Mouse (Mus musculus) neural tube, embryonic 12.5 days (tissue): ENCODE results near the gene Bdnf. TPM values are rescaled to one million over a fixed set of nuclear protein-coding genes. Genes with fewer than 3 reads are reported as not detected.

Experiments used
- ATAC-seq: fragments of 200-750 bp; cut with Nextera tagmentation; 2 replicates; pipeline ENCODE4 v1.8.0; 2017; ENCODE audit warnings: low read depth, mild to moderate bottlenecking, moderate TSS enrichment, moderate library complexity; ENCODE audit not compliant: low FRiP score
- H3K27ac ChIP-seq: fragments of 300-500 bp; sonication (generic); 2 replicates; pipeline ENCODE4 v1.5.1; 2016
- H3K27me3 ChIP-seq: fragments of 300-500 bp; sonication (generic); replicated peaks from 2 replicates; pipeline ENCODE4 v1.6.1; 2016; ENCODE audit warnings: mild to moderate bottlenecking
- H3K36me3 ChIP-seq: fragments of 300-500 bp; sonication (generic); 2 replicates; pipeline ENCODE4 v1.6.1; 2016; ENCODE audit warnings: mild to moderate bottlenecking
- H3K4me1 ChIP-seq: fragments of 300-500 bp; sonication (generic); 2 replicates; pipeline ENCODE4 v1.6.1; 2016
- H3K4me2 ChIP-seq: fragments of 300-500 bp; sonication (generic); replicated peaks from 2 replicates; pipeline ENCODE4 v1.6.1; 2016; ENCODE audit warnings: mild to moderate bottlenecking
- H3K4me3 ChIP-seq: fragments of 300-500 bp; sonication (generic); 2 replicates; pipeline ENCODE4 v1.5.1; 2016
- H3K9ac ChIP-seq: fragments of 300-500 bp; sonication (generic); 2 replicates; pipeline ENCODE4 v1.6.1; 2016; ENCODE audit warnings: mild to moderate bottlenecking
- H3K9me3 ChIP-seq: fragments of 300-500 bp; sonication (generic); 2 replicates; pipeline ENCODE4 v1.6.1; 2016; ENCODE audit warnings: mild to moderate bottlenecking
- WGBS: fragments of 180-500 bp; shearing (Covaris S2); methylation state at CpG from one replicate; pipeline ENCODE4 v1.1.7; 2016; 5-methylcytosine and 5-hydroxymethylcytosine counted together
- polyA plus RNA-seq: library from polyadenylated mRNA; unstranded; fragments of >200 nt; fragmentation: Nextera tagmentation; extraction: Ambion mirVana; gene quantifications from 2 replicates; pipeline ENCODE4 v1.2.1, GENCODE M21; 2016

Bdnf gene
- polyA plus RNA-seq, 1 experiment from 2014 or later = 1.9 TPM

- H3K4me2 ChIP-seq = no peak overlapping the region
- no peak overlapping the region for H3K9ac ChIP-seq
- H3K36me3 ChIP-seq = no peaks in the 10 kb centered on the region
- no peaks in the 10 kb centered on the region for H3K27me3 ChIP-seq
- H3K9me3 ChIP-seq = no peaks in the 10 kb centered on the region
- H3K4me1 ChIP-seq = peaks cover 5% of the 10 kb centered on the region; the same call in 1 of the 2 replicates
- H3K27ac ChIP-seq = no peak overlapping the region
- no peak for ATAC-seq
- no peak overlapping the region for H3K4me3 ChIP-seq
Measured at GRCm38 (mm10) chr2:109748412-109748811, 73.9 kb downstream of the Bdnf start.

- H3K27me3 ChIP-seq = no peaks in the 10 kb centered on the region
- WGBS = 82% methylated on average over 4 of the region's 4 CpGs
- H3K4me2 ChIP-seq = no peak overlapping the region
- peaks cover 1% of the 10 kb centered on the region; the same call in 1 of the 2 replicates for H3K4me1 ChIP-seq
- no peak overlapping the region for H3K9ac ChIP-seq
- no peak overlapping the region for H3K4me3 ChIP-seq
- no peak overlapping the region for H3K27ac ChIP-seq
- H3K36me3 ChIP-seq = no peaks in the 10 kb centered on the region
- H3K9me3 ChIP-seq = no peaks in the 10 kb centered on the region
- ATAC-seq = no peak
Measured at GRCm38 (mm10) chr2:109748815-109749214, 74.3 kb downstream of the Bdnf start.

GRCm38 (mm10) chr2:109749964-109750363 lies 75.5 kb downstream of the Bdnf start:
- Histone ChIP-seq H3K27me3 (no peaks in the 10 kb centered on the region), H3K9ac (no peak overlapping the region), H3K27ac (no peak overlapping the region), H3K4me2 (no peak overlapping the region), H3K4me1 (no peaks in the 10 kb centered on the region), H3K9me3 (no peaks in the 10 kb centered on the region), H3K36me3 (no peaks in the 10 kb centered on the region), H3K4me3 (no peak overlapping the region)
- ATAC-seq = no peak

GRCm38 (mm10) chr2:109750484-109750883 lies 76.0 kb downstream of the Bdnf start:
- H3K9ac ChIP-seq = no peak overlapping the region
- no peak overlapping the region for H3K4me3 ChIP-seq
- no peaks in the 10 kb centered on the region for H3K9me3 ChIP-seq
- no peaks in the 10 kb centered on the region for H3K27me3 ChIP-seq
- no peak overlapping the region for H3K27ac ChIP-seq
- WGBS = 94% methylated on average over 1 of the region's 1 CpGs
- H3K4me2 ChIP-seq = no peak overlapping the region
- H3K36me3 ChIP-seq = no peaks in the 10 kb centered on the region
- no peak for ATAC-seq
- no peaks in the 10 kb centered on the region for H3K4me1 ChIP-seq

GRCm38 (mm10) chr2:109756305-109756704 lies 81.8 kb downstream of the Bdnf start:
- no peak overlapping the region for H3K4me2 ChIP-seq
- H3K36me3 ChIP-seq = no peaks in the 10 kb centered on the region
- H3K27me3 ChIP-seq = no peaks in the 10 kb centered on the region
- H3K9me3 ChIP-seq = no peaks in the 10 kb centered on the region
- H3K4me3 ChIP-seq = no peak overlapping the region
- H3K27ac ChIP-seq = no peak overlapping the region
- ATAC-seq = no peak
- H3K9ac ChIP-seq = no peak overlapping the region
- H3K4me1 ChIP-seq = no peaks in the 10 kb centered on the region
- WGBS = 94% methylated on average over 2 of the region's 2 CpGs

GRCm38 (mm10) chr2:109766772-109767171 lies 92.3 kb downstream of the Bdnf start:
- no peaks in the 10 kb centered on the region for H3K27me3 ChIP-seq
- H3K4me2 ChIP-seq = no peak overlapping the region
- no peaks in the 10 kb centered on the region for H3K36me3 ChIP-seq
- no peak for ATAC-seq
- no peaks in the 10 kb centered on the region for H3K4me1 ChIP-seq
- no peak overlapping the region for H3K27ac ChIP-seq
- WGBS = 91% methylated on average over 2 of the region's 2 CpGs
- no peak overlapping the region for H3K4me3 ChIP-seq
- no peak overlapping the region for H3K9ac ChIP-seq
- no peaks in the 10 kb centered on the region for H3K9me3 ChIP-seq

- ATAC-seq = no peak
- H3K4me3 ChIP-seq = no peak overlapping the region
- H3K4me1 ChIP-seq = no peaks in the 10 kb centered on the region
- H3K9ac ChIP-seq = no peak overlapping the region
- no peaks in the 10 kb centered on the region for H3K9me3 ChIP-seq
- H3K27ac ChIP-seq = no peak overlapping the region
- H3K36me3 ChIP-seq = no peaks in the 10 kb centered on the region
- no peaks in the 10 kb centered on the region for H3K27me3 ChIP-seq
- WGBS = 86% methylated on average over 3 of the region's 3 CpGs
- H3K4me2 ChIP-seq = no peak overlapping the region
Measured at GRCm38 (mm10) chr2:109768814-109769213, 94.3 kb downstream of the Bdnf start.

- no peaks in the 10 kb centered on the region for H3K27me3 ChIP-seq
- H3K4me3 ChIP-seq = no peak overlapping the region
- WGBS = 43% methylated on average over 6 of the region's 6 CpGs
- no peaks in the 10 kb centered on the region for H3K4me1 ChIP-seq
- H3K9me3 ChIP-seq = no peaks in the 10 kb centered on the region
- H3K27ac ChIP-seq = no peak overlapping the region
- no peaks in the 10 kb centered on the region for H3K36me3 ChIP-seq
- H3K4me2 ChIP-seq = no peak overlapping the region
- no peak overlapping the region for H3K9ac ChIP-seq
- ATAC-seq = no peak
Measured at GRCm38 (mm10) chr2:109776374-109776773, 101.9 kb downstream of the Bdnf start.

Other genes with a start within 250 kb of the Bdnf start
- gene Lin7c, start 216.2 kb downstream of the Bdnf start, polyA plus RNA-seq = 155 and 163 TPM in 2 replicates
- 18.2 and 19.5 TPM in 2 replicates for gene Lgr4, start 242.9 kb downstream of the Bdnf start, polyA plus RNA-seq